Mouse (Mus musculus) heart, embryonic 10.5 days (tissue): ENCODE data around the gene Dyrk4. TPM values are rescaled to one million over a fixed set of nuclear protein-coding genes. Genes with fewer than 3 reads are reported as not detected.

ENCODE experiments used
- DNase-seq: peaks from one replicate; pipeline ENCODE4 v3.0.0-alpha.2; 2017; ENCODE audit warnings: low spot score
- H3K27ac ChIP-seq: fragments of 300-500 bp; sonication (generic); 2 replicates; pipeline ENCODE4 v1.5.1; 2016; ENCODE audit warnings: mild to moderate bottlenecking
- H3K27me3 ChIP-seq: fragments of 300-500 bp; sonication (generic); 2 replicates; pipeline ENCODE4 v1.6.1; 2016; ENCODE audit warnings: mild to moderate bottlenecking; ENCODE audit not compliant: poor library complexity, insufficient read depth, severe bottlenecking
- H3K36me3 ChIP-seq: fragments of 300-500 bp; sonication (generic); 2 replicates; pipeline ENCODE4 v1.6.1; 2016; ENCODE audit warnings: mild to moderate bottlenecking, moderate library complexity
- H3K4me1 ChIP-seq: fragments of 300-500 bp; sonication (generic); 2 replicates; pipeline ENCODE4 v1.6.1; 2016; ENCODE audit warnings: mild to moderate bottlenecking
- H3K4me3 ChIP-seq: fragments of 300-500 bp; sonication (generic); 2 replicates; pipeline ENCODE4 v1.5.1; 2016; ENCODE audit warnings: mild to moderate bottlenecking, moderate library complexity
- H3K9me3 ChIP-seq: fragments of 300-500 bp; sonication (generic); 2 replicates; pipeline ENCODE4 v1.6.1; 2016; ENCODE audit warnings: mild to moderate bottlenecking, moderate library complexity
- WGBS: fragments of 180-500 bp; shearing (Covaris S2); methylation state at CpG from one replicate; pipeline ENCODE4 v1.1.7; 2016; 5-methylcytosine and 5-hydroxymethylcytosine counted together
- polyA plus RNA-seq: library from polyadenylated mRNA; unstranded; fragments of >200 nt; fragmentation: Nextera tagmentation; extraction: Ambion mirVana; gene quantifications from 2 replicates; pipeline ENCODE4 v1.2.1, GENCODE M21; 2016

The Dyrk4 gene
- not detected in 2 replicates for polyA plus RNA-seq

DNA sequence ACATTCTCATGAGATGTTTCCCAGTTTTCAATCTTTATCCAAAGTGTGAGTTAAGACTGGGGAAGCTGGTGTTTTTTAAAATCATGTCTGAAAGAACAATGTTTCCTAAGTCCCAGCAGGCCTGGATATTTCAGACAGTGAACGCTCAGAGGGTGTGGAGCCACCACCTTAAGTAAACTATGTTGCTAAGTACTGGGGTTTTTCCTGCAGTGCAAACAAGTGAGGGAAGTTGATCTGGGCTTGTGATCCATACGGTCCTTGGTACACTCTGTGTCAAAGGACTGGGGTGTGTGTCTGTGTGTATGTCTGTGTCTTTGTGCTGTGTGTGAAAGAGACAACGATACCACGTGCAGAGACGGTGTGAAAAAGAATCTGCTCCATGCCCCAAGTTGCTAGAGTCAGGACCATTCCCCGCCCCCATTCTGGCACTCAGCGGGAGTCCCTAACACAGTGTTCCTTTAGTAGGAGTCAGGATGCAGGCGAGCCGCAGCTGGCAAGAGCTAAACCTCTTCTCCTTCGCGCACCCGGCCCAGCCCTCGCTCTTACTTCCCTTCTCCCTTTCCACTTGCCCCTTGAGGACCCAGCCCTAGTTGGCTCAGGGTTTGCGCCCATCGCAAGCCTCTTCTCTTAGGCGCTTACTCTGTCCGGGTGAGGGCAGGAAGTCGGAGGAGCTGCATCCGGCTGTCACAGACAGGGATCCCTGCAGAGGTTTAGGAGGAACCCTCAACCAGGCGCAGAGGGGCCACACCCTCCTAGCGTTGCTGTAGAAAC is at the start of gene Dyrk4:
Dyrk4 (minus strand) TSS at position 729 of the 771 bp plus-strand sequence.
- Histone ChIP-seq H3K4me1 (peaks cover 5% of the 10 kb centered on the region; the same call in 1 of the 2 replicates), H3K4me3 (peak within 1 kb of the TSS; percentile 47), H3K9me3 (no peaks in the 10 kb centered on the region), H3K27ac (peak within 1 kb of the TSS; percentile 72), H3K36me3 (peaks cover 41% of the 10 kb centered on the region), H3K27me3 (no peaks in the 10 kb centered on the region)
- peak; percentile 73 for DNase-seq
- WGBS: 9% methylated on average over 21 of the region's 21 CpGs

DNA sequence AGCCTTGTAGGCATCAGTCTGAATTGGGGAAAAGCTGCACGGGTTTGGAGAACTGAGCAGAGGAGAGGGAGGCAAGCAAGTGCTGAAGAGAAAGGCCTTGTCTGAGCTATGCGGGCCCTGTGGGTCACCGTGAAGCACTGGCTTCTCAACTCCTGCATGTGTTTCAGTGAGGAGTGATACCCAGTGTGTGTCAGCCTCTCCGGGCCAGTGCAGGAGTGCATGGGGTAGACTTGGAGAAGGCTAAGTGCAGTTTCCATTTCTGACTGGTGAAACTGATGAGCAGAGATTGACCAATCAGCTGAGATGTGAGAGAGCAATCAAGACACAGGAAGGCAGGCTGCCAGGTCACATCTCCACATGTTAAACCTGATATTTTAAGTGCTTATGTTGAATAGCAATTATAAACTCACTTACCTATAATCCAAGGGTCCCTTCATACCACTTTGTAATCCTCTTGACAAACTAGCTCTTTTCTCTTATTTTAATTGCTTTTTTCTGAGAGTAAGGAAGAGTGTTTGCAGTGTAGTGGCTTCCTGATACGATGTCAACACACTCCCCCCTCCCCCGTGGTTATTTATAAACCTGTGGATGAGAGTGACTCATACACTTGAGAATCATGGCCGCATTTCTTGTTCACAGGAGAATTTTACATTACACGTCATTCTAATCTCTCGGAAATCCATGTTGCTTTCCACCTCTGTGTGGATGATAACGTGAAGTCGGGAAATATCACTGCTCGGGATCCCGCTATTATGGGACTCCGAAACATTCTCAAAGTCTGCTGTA is 44.8 kb upstream of the Dyrk4 start:
- Histone ChIP-seq H3K9me3 (no peaks in the 10 kb centered on the region), H3K4me3 (no peak overlapping the region), H3K4me1 (peaks cover 33% of the 10 kb centered on the region), H3K27ac (peak overlapping the region; percentile 75), H3K27me3 (no peaks in the 10 kb centered on the region), H3K36me3 (peaks cover 3% of the 10 kb centered on the region; the same call in 1 of the 2 replicates)
- DNase-seq: no peak
- 56% methylated on average over 14 of the region's 14 CpGs for WGBS

DNA sequence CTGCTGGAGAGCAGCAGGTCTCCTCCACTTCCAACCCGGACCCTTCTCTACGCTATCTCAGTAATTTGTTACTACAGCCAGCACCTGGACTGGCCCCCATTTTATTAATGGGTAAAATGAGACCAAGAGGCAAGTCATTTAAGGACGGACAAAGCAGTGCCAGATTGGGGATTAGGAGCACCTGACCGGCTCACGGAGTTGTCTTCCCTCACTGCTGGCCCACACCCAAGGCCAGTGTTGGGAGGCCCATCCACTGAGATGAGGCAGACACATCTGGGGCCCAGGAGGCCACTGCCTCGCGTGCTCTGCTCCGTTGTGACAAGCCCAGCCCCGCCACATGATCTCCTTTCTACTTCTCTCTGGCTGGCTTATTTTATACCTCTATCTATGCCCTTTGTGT is 41.8 kb upstream of the Dyrk4 start:
- H3K9me3 ChIP-seq: no peaks in the 10 kb centered on the region
- H3K36me3 ChIP-seq: peaks cover 3% of the 10 kb centered on the region; the same call in 1 of the 2 replicates
- 84% methylated on average over 9 of the region's 9 CpGs for WGBS
- H3K27me3 ChIP-seq: no peaks in the 10 kb centered on the region
- H3K4me3 ChIP-seq: no peak overlapping the region
- peaks cover 23% of the 10 kb centered on the region for H3K4me1 ChIP-seq
- DNase-seq: no peak
- no peak overlapping the region for H3K27ac ChIP-seq

DNA sequence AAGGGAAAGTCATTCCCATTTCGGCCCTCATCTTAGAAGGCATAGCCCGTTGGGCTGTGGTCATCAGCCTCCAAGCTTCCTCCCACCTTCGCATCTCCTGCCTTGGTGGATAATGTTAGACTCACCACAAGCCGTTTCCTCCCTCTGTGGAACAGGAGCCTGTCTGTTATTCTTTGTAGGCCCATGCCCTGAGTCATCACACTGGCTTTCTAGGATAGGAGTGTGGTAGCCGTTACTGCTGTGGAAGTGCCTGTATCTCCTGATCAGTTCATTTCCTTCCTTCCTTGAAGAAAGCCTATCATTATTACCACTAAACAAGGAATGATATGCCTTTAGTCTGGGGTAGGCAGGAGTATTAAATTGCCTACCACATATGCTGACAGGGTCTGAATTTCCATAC is 41.1 kb upstream of the Dyrk4 start:
- Histone ChIP-seq H3K4me3 (no peak overlapping the region), H3K9me3 (no peaks in the 10 kb centered on the region), H3K4me1 (peaks cover 16% of the 10 kb centered on the region), H3K27ac (no peak overlapping the region), H3K27me3 (no peaks in the 10 kb centered on the region), H3K36me3 (peaks cover 3% of the 10 kb centered on the region; the same call in 1 of the 2 replicates)
- WGBS: 64% methylated on average over 5 of the region's 5 CpGs
- no peak for DNase-seq

DNA sequence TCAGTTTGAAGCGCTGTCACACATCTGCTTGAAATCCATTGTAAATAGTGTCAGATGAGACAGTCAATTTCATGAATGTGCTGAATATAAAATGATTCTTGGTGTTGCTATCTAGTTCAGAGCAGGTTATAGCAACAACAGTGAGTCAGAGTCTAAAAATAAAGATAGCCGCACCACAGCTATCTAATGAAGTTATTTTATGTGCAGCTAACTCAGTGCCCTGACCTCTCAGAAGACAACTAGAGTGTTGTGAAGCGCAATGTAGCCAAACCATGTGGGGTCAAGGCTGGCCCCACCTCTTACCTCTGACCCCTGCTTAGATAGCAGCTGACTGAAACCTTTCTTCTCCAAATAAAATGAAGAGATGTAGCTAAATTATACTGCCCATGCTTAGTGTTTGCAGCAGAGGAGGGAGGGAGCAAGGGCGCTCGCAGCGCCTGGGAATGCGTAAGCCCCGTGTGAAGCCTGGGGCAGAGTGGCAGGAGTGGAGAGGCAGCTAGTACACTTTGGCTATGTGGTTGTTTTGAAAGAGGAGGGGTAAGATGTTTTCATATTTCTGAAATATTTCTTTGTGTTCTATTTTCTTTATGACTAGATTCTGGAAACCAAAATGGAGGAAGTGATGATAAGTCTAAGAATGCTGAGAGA is 39.9 kb upstream of the Dyrk4 start:
- H3K36me3 ChIP-seq: peaks cover 11% of the 10 kb centered on the region; the same call in 1 of the 2 replicates
- no peaks in the 10 kb centered on the region for H3K27me3 ChIP-seq
- no peaks in the 10 kb centered on the region for H3K9me3 ChIP-seq
- no peak overlapping the region for H3K4me3 ChIP-seq
- DNase-seq: no peak
- WGBS: 70% methylated on average over 8 of the region's 8 CpGs
- H3K27ac ChIP-seq: 0 out of 2 replicates have a peak overlapping the region, but pooled peaks have one; percentile 36
- H3K4me1 ChIP-seq: peaks cover 9% of the 10 kb centered on the region

DNA sequence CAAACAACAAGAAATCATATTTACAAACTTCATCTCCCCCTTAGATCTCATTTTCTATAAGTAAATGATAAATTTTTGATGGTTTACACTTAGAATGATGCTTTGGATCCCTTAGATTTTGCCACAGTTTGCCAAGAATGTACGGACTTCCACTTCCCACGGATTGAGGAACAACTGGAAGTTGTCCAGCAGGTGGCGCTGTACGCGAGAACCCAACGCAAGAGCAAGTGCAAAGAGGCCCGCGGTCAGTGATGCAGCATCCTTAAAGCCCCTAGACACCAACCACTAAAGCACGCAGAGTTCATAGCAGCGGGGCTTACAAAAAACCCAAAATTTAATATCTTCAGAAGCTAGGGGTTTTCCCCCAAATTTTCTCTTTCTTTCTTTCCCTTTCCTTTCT is 34.1 kb upstream of the Dyrk4 start:
- peak; percentile 84 for DNase-seq
- Histone ChIP-seq H3K27me3 (no peaks in the 10 kb centered on the region), H3K4me1 (no peaks in the 10 kb centered on the region), H3K27ac (no peak overlapping the region), H3K36me3 (peaks cover 14% of the 10 kb centered on the region; the same call in 1 of the 2 replicates), H3K9me3 (no peaks in the 10 kb centered on the region), H3K4me3 (no peak overlapping the region)
- WGBS: 12% methylated on average over 10 of the region's 10 CpGs

DNA sequence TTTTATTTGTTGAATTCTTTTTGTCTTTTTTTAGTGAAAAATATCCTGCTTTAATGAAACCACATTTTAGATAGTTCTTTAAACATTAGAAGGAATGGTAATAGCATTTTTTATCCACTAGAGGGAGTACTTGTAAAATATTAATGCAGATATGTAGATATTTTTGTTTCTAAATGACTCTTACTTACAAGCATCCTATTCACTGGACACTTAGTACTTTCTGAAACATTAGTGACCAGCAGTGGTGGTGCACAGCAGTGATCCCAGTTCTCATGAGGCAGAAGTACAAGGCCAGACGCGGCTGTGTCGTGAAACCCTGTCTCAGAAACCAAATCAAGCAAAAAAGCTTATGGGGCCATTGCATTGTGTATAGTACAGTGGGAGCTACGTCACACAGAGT is 26.7 kb upstream of the Dyrk4 start:
- no peak overlapping the region for H3K27ac ChIP-seq
- no peaks in the 10 kb centered on the region for H3K4me1 ChIP-seq
- WGBS: 92% methylated on average over 4 of the region's 4 CpGs
- peak; percentile 22 for DNase-seq
- no peaks in the 10 kb centered on the region for H3K9me3 ChIP-seq
- no peaks in the 10 kb centered on the region for H3K27me3 ChIP-seq
- peaks cover 26% of the 10 kb centered on the region for H3K36me3 ChIP-seq
- H3K4me3 ChIP-seq: no peak overlapping the region

DNA sequence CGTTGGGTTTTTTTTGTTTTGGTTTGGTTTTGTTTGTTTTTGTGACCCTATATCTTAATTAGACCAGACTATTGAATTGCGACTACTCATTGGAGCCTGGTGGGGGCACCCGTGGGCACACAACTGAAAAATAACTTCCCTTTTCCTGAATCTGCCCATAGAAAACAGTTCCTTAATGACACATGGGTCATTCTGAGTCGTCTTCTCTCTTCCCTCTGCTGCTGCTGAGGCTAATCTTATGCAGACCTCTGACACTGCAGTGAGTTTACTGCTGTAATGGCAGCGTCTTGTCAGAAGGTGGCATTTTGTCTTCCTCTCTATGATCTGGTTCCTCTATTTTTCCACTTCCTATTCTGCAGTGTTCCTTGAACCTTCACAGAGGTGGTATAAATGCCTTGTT is 18.8 kb upstream of the Dyrk4 start:
- 6% methylated on average over 5 of the region's 5 CpGs for WGBS
- H3K4me1 ChIP-seq: peaks cover 20% of the 10 kb centered on the region
- H3K36me3 ChIP-seq: peaks cover 18% of the 10 kb centered on the region; the same call in 1 of the 2 replicates
- no peaks in the 10 kb centered on the region for H3K9me3 ChIP-seq
- peak overlapping the region; percentile 82 for H3K4me3 ChIP-seq
- DNase-seq: no peak
- H3K27ac ChIP-seq: no peak overlapping the region; the same call in 1 of the 2 replicates
- no peaks in the 10 kb centered on the region for H3K27me3 ChIP-seq

DNA sequence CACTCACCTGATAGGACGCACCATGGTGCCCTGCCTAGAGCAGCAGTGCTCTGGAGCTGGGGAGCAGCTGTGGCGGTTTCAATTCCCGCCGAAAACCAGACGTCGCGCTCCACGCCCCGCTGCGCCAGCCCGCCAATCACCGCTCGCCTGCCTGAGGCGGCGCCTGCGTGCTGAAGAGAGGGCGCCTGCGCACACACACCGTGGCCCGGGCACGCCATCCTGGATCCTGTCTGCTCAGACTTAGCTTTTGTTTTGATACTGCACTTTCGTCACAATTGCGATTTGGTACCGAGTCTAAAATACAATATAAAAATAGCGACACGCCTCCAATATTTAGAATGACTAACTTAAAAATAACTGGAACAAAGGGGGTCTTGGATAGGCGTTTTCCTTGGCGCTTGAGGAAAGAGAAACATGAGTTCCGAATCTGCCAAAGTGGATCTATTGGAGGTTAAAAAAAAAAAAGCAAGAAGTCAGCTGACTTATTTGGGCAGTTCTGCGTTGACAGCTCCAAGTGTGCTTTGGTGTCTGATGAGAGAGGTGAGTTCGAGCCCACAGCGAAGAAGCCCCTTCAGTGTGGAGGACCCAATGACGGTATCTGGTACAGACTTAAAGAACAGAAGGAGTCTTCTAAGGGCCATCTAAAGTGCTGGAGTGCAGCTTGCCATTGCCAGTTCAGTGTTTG is 18.0 kb upstream of the Dyrk4 start, which contains the start of the genes Rad51ap1 and D6Wsu163e:
Rad51ap1 (minus strand) TSS at position 101 of the 685 bp plus-strand sequence.
D6Wsu163e (plus strand) TSS at position 476 of the 685 bp plus-strand sequence.
- Histone ChIP-seq H3K4me3 (peak within 1 kb of the TSS; percentile 82), H3K27me3 (no peaks in the 10 kb centered on the region), H3K36me3 (peaks cover 16% of the 10 kb centered on the region; the same call in 1 of the 2 replicates), H3K27ac (peak within 1 kb of the TSS; percentile 88), H3K9me3 (no peaks in the 10 kb centered on the region), H3K4me1 (peaks cover 20% of the 10 kb centered on the region)
- WGBS: under 1% methylated on average over 33 of the region's 33 CpGs
- peak; percentile 96 for DNase-seq

DNA sequence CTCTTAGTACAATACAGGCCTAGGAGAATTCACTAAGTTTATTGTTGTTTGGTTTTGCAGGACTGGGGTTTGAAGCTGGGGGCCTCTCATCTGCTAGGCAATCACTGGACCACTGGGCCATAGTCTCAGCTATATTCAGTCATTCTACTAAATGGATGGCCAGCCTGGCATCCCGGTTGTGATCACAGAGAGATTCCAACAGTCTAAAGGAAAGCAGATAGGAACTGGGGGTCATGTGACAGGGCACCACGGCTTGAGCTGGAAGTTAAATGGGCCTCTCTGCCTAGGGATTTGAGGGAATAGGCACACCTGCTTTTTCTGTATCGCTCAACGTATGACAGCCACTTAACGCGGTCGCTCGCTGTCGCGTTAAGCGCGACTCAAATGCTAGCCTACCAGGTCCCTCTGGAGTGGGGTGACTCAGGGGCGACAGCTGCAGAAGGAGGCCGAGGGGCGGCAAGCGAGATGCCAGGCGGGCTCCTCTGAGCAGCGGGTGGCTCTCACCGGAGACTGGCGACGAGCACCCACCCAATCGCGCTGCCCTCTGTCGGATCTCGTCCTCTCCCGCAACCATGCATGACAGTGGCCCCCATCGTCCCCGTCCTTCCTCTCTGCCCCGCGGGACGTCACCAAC is 17.3 kb upstream of the Dyrk4 start:
- Histone ChIP-seq H3K27ac (peak overlapping the region; percentile 88), H3K36me3 (peaks cover 20% of the 10 kb centered on the region), H3K4me3 (peak overlapping the region; percentile 82), H3K4me1 (peaks cover 20% of the 10 kb centered on the region), H3K27me3 (no peaks in the 10 kb centered on the region), H3K9me3 (no peaks in the 10 kb centered on the region)
- DNase-seq: peak; percentile 73
- WGBS: under 1% methylated on average over 31 of the region's 31 CpGs

DNA sequence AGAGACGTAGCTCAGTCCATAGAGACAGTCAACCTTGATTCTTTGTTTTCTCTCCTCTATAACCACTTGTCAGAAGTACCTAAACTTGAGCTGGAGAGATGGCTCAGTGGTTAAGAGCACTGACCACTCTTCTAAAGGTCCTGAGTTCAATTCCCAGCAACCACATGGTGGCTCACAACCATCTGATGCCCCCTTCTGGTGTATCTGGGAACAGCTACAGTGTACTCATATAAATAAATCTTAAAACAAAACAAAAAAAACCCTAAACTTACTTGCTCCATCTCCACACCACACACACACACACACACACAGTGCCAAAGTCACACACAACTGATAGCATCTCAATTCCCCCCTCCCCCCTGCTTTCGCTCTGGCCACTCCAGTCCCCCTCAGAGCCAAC is 16.4 kb upstream of the Dyrk4 start:
- DNase-seq: no peak
- WGBS: 75% methylated on average over 2 of the region's 2 CpGs
- no peaks in the 10 kb centered on the region for H3K9me3 ChIP-seq
- peaks cover 24% of the 10 kb centered on the region for H3K36me3 ChIP-seq
- H3K4me1 ChIP-seq: peaks cover 20% of the 10 kb centered on the region
- no peaks in the 10 kb centered on the region for H3K27me3 ChIP-seq
- no peak overlapping the region for H3K27ac ChIP-seq
- H3K4me3 ChIP-seq: peak overlapping the region; percentile 82

DNA sequence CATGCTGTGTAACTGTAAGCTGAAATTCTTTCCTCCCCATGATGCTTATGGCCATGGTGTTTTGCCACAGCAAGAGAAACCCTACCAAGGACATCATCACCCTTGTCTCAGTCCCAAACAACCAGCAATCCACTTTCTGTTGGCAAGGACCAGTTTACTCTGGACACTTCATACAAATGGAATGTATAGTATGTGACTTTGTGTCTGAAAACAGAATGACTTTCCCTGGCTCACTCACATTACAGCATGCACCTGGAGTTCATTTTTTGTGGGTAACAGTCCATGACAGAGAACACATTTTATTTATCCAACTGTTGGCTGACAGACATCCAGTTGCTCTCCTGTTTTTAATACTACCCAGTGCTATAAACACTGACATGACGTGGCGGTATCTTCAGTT is 11.3 kb upstream of the Dyrk4 start:
- 91% methylated on average over 2 of the region's 2 CpGs for WGBS
- peaks cover 62% of the 10 kb centered on the region for H3K36me3 ChIP-seq
- no peaks in the 10 kb centered on the region for H3K9me3 ChIP-seq
- H3K27me3 ChIP-seq: no peaks in the 10 kb centered on the region
- H3K27ac ChIP-seq: no peak overlapping the region
- H3K4me1 ChIP-seq: no peaks in the 10 kb centered on the region
- DNase-seq: no peak
- no peak overlapping the region for H3K4me3 ChIP-seq
